Mouse (Mus musculus) thymus, postnatal 0 days (tissue): Measurements from ENCODE around the gene Cyth1. TPM values are rescaled to one million over a fixed set of nuclear protein-coding genes. Genes with fewer than 3 reads are reported as not detected.

Experiments
- DNase-seq: peaks from one replicate; pipeline ENCODE4 v3.0.0-alpha.2; 2015; ENCODE audit warnings: low spot score
- polyA plus RNA-seq: library from polyadenylated mRNA; unstranded; fragments of >200 nt; fragmentation: Nextera tagmentation; extraction: Ambion mirVana; gene quantifications from 2 replicates; pipeline ENCODE4 v1.2.1, GENCODE M21; 2015

Cyth1 gene
- polyA plus RNA-seq, 1 experiment from 2014 or later: 46.1 TPM

DNA sequence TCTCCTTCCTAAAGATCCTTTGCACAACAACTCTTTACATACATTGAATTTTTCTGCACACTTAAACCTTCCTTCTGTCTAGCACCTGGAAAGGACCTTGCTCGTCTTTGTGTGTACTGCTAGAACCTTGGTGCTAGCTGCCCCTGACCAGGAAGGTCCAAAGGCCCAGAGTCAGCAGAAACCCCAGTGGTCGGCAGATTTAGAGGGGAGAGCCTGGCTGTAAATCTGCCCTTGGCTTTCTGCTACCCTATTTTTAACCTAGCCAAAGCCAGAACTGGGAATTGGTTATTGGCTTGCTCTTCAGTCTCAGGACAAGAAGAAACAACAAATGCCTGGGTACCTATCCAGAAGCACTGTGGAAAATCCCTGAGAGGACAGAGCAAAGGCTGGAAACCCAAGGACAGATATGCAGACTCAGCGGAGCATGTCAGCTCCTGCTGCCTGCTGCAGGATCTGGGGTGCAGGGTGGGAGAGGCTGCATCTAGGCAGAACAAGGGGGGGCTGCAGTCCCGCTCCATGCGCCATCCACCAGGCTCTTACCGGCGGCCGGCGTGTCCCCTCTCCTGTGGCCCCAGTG is 46.5 kb downstream of the Cyth1 start:
- no peak for DNase-seq

DNA sequence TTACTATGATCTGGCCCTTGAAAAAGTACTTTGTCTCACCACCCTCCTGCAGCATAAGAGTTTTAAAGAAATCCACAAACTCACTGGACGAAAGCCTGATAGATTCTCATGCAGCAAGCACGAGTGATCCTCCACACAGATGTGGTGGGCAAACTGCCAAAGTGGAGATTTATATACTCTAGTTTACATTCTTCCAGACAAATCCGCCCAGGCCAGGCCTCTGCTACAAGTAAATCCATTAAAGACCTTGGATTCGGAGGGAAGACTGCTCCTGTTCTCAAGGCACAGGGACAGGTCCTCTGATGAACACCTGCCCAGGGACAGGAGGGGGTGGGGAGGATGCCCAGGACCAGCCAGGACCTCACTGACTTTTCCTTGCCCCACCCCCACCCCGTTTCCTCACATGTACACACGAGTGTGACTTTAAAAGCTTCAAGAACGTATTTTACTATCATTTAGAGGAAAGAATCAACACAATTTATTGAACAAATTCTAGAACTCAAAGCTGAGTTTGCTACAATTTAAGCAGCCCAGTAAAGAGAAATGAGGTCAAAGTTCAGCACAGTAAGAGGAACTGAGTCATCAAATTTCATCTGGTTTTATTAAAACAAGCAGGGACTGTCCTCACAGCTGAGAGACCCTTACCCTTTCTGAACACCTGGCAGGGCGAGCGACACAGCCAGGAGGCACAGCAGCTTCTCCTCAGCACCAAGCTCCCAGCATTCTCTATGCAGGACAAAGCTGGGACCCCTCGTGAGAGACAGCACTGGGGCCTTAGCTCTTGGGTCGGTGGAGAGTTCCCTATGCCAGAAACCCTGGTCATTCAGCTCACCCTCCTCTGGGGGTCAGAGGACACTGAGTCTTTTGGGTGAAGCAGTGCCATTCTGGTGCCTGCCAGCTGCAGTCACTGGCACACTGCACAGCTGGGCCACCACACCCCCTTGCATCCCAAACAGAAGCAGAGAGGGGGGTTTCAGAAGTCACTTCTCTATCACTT is 47.3 kb downstream of the Cyth1 start:
- no peak for DNase-seq

DNA sequence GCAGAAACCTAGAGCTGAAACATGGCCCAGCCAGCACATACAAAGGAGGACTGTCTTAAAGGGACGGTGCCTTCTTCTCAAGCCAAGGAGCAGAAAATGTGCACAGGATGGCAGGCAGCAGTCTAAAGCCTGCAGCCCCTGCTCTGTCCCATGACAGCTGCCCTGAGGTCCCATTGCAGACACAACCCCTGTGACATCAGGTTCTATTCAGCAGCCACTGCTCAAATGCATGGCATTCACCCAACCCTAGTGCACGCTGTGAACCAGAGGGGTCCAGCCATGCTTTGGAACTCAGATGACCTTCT is 50.1 kb downstream of the Cyth1 start:
- DNase-seq: no peak

DNA sequence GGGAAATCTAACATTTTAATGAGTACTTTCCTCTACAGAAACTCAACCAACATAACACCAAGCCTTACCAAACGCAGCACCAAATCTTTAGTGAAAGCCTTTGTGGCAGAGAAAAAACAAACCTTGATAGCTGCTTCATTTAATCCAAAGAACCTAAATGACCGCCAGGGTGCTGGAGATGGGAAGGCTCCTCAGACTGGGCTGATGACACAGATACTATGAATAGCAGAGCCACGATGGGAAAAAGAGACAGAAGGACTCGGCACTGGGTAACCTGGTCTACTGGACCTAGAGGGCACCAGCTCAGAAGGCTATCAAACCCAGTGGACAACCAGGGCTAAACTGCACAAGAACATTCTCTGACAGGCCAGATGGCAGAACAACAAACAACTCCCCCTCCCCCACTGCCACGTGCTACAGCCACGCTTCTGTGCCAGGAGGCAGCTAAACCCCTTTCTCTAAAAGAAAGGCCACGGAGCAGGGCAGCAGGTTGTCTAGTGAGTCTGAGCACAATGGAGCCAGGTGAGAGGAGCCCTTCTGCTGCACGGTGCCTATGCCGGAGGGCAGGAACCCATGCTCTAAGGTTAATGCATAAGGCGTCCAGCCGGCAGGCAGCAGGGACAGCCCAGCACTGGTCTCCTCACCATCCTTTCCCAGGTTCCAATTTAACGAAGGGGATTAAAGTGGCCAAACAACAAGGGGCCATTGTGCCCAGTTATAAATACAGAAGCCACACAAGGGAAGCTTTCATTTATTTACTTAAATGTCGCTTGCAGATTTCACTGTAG is 50.7 kb downstream of the Cyth1 start:
- no peak for DNase-seq

DNA sequence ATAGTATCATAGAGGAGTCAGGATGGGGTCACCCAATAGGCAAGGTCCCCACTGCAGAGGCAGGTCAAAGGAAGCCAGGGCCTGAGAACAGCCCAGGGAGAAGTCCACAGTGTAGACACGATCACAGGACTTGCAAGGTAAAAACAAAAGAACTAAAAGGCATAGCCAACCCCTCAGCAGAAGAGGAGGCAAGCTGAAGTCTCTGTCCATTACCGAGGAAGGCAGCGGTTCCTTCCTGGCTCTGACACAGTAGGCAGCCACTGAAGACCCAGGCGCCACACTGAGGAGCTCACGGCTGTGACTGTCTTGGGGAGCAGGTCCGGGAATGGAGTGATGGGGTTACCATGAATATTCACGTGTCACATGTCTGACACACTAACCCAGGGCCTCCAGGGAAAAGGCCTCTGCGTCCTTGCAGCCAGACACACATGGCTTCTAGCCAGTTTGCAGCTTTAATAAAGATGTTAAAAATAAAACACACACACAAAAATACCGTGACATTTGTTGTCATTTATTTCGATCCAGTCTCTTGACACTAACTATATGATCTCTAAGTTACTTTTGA is 51.5 kb downstream of the Cyth1 start:
- no peak for DNase-seq

DNA sequence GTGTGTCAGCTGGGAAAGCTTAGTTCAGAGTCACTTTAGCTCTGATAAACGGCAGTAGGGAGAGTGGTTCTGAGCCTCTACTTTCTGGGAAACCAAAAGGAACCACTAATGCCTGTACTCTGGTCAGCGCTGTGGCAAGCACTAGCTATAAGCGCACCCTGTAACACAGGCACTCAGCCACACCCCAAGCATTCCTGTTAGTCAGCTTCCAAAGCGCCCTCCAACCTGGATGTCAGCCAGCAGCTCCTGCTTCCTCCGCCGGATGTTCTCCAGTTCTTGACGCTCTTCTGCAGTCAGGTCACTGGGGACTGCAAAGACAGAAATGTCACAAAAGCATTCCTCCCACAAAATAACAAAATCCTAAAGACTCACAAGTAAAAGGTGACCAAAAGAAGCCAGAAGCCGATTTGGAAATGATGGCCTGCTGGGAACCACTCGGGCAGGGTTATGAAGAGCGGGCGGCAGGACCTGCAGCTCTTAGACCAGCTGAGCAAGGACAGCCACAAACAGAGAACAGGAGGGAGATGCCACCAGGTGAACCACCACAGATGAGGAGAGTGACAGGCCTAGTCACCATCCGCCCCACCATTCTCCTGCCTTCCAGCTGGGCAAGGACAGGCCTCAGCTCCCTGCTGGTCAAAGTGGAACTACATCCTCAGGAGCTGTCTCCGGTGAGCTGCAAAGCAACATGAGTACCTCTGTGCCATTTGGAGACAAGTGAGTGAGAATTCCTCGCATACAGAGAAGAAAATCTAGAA is 54.8 kb downstream of the Cyth1 start:
- DNase-seq: no peak

DNA sequence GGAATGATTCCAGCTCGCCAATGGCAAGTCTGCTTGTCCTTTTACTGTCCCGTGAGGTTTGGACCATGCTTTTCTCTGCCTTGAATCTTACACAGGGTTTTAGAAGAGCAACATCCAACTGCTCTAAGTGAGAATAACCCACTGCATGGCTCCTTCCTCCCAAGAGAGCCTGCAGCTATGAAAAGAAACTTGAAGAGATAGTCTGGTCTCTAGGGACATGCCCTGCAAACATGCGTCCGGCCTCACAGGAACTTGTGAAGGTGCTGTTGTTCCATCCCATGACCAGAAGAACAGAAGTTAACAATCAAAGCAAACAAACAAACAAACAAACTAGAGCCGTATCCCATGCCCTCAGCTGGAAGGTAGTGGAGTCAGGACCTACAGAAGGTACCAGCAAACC is 55.4 kb downstream of the Cyth1 start:
- DNase-seq: no peak

DNA sequence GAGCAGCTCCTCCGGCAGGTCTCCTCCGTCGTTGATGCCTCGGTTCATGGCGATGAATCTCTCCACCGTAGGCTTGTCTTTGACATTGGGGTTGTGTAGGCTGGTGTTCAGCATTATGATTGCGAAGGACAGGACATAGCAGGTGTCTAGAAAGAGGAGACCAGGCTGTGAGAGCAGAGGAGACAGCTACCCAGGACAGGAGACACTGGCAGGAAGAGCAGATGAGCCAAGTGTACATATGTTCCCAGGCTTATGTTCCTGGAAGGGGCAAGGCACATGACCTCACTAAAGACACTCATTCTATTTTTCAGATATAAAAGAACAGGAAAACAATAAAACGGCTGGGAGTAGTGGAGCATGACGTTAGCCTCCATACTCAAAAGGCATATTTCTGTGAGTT is 65.6 kb downstream of the Cyth1 start:
- DNase-seq: no peak

DNA sequence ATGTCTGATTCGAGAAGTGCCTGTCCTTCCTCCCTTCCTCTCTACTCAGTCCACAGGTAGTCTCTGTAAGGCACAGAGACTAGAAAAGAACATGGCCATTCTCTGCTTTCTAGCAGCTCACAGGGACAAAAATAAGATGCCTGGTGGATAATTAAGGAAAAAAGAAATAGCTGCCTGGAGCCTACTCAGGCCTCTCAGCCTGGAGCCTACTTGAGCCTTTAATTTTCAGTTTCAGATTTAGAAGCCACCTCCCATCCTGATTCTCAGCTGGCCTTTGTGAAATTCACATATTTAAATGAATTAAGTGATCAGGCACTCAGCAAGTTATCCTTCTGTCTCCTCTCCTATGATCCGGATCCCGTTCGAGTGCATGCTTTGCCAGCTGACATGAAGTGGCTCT is 66.0 kb downstream of the Cyth1 start:
- no peak for DNase-seq

DNA sequence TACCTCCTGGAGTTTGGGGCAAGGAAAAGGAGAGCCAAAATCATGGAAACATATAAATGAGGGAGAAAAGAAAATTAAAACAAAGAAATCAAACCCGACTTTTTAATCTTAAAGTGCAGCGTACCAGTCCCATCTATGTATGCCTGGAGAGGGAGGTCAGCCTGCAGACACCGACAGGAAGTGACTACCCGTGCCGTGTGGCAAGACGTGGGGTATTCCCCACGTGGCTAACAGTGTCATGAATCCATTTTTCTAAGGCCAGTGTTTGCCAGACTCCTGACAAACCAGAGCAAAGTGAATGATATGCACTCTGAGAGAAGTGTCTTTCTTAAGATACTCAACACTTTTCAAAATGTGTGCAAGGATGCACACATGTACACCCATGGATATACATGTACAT is 68.2 kb downstream of the Cyth1 start:
- DNase-seq: no peak

DNA sequence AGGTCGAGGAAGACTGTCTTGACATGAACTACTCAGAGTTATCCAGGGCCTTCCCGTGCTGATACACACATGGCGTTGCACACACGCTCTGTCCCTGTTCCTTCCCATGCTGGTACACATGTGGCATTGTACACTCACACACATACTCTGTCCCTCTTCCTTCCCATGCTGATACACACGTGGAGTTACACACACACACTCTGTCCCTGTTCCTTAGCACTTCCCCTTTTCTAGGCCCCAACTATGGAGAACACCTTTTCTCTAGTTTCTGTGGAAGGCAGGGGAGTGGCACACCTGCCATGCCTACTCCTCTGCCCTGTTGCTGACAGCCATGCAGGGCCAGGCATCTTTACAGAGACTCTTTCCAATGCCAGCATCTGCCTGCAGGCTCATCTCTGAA is 70.2 kb downstream of the Cyth1 start:
- no peak for DNase-seq

DNA sequence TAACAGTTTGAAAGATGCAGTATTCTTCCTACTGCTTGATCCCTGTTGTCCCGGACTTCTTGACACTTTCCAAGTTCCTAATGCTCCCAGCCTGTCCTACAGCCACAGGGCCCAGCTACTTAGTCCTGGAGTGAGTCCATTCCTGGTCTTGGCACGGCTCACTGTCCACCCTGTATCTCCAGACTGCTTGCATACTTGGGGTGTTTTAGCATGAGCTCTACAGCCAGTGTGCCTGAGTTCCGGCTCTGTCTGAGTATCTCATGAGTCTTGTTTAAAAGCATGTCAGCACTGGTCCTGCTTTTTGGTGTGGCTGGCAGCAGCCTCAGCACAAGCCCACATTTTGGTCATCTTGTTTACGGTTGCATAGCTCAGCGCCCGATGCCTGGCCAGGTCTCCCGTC is 73.6 kb downstream of the Cyth1 start:
- DNase-seq: no peak

DNA sequence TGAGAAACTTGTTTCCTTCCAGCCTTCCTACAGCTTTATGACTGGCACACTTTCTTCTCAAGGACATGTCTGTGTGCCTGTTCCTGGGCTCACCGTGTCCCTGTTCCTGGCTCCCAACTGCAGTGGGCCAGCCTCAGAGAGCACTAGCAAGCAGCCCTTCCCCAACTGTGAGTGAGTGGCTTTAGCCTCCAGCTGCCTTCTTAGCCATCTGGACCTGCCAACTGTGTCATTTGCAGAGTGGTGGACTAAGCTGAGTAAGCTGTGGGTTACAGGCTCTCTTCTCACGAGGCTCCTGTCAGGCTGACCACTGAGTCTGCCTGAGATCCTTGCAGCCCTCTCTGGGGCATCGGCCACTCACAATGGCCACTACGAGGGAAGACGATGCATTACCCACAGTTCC is 75.6 kb downstream of the Cyth1 start:
- DNase-seq: no peak

DNA sequence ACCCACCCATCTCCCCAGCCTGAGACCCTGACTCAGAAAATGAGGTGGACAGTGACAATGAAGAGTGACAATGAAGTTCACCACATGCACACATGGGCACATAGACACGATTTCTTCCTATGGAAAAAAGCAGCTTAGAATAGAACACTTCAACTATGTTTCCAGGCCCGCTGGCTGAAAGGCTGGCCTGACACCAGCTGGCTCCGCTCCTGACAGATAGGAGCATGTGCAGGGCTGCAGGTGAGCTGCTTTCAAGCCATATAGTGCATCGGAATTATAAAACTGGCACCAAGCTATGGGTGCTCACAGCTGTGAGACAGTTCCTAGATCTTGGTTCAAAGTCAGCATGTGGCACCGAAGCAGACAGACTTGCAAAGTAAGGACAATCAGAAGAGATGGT is 78.1 kb downstream of the Cyth1 start:
- no peak for DNase-seq

DNA sequence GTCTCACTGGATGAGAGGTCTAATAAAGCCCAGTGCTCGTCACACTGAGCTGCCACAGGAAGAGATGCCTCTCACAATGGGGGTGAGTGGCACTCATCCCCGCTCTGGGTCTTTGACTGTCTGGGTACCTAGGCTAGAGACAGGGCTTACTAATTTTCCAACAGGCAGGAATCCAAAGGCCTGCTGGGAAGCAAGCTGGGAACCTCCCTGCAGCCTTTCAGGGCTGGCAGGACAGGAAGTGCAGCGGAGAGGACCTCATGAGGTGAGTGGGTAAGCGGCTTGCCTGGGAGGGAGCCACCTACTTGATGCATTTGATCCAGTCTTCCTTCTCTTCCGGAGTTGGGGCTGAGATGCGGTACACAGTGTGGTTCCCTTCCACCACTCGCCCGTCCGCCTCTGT is 79.7 kb downstream of the Cyth1 start:
- DNase-seq: no peak

DNA sequence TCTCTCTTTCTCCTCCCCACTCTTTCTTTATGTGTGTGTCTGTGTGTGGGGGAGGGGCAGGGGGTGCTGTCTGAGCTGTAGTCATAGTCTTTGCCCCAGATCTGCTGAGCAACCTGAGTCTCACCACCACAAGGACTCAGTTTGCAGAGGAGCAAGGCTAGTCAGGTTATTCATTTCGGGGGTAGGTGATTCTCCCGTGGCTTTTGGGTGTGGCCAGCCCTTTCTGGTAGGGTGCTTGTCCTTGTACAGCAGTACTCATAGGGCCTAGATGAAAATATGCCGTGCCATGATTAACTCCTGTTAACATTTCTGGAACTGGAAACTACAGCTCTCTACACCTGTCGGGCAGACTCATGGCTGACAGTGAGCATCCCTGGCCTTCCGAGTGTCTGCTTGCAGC is 81.8 kb downstream of the Cyth1 start:
- DNase-seq: no peak

DNA sequence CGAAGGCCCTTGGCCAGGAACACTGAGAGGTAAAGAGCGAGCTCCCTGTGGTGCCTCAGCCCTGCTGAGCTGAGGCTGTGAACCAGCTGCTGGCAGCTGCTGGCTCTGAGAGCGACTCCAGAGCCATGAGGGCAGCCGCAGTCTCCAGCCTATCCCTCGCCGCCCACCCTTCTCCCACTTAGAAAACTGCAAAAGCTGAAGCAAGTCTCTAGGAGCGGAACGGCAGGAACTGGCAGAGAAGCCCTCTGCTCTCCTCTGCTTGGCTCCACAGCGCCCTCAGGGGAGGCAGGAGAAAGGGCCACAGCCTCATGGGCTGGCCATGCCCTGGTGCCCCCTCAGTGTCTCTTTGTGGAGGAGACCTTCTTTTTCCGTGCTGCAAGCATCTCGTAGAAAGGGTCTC is 82.7 kb downstream of the Cyth1 start:
- DNase-seq: no peak

DNA sequence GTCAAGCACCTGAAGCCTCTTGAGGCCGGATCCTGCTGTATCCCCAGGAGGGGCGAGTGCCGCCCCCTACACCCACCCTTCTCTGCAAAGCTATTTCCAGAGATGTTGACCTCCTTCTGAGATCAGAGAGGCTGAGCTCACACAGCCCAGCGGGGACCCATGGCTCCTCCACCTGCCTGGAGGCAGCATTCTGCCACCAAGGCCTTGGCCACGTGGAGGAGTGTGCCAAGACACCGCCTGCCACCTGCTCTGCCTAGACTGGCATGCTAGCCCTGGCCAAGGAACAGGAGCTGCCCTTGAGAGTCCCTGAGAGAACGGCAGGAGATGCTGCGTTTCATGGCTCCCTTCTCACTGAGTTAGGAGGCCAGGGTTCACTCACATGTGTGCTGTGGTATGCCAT is 83.8 kb downstream of the Cyth1 start:
- DNase-seq: no peak

DNA sequence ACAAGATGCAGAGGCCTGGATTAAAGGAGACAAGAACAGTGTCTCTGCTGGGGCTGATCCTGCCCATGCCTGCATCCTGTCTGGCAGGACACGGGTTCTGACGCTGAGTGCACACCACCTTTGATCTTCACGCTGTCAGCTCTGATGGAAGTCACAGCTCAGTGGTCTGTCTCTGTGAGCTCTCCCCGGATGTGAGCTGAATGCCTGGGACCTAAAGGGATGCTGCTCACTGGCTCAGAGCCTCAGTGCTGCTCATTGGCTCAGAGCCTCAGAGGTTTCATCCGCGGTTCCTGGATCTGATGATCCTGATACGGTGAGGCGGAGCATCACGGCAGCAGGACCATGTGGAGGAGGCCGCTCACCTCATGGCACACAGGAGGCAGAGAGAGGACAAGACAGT is 86.1 kb downstream of the Cyth1 start:
- no peak for DNase-seq

DNA sequence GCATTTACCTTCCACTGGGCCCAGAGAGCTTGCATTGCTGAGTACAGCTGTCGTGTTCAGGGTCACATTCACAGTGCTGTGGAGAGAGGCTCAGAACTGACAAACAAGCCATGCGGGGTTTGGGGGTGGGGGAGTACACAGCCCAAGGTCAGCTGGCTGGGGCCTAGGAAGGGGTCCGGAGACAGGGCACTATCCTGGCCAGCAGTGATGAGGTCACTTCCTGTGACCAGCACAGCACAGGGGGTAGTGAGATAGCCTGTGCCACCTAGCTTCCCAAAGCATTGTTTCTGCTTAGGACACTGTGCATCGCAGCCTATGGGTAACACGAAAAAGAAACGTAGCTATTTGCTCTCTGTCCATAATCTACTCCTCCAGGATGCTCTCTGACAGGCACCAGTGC is 87.2 kb downstream of the Cyth1 start:
- no peak for DNase-seq

DNA sequence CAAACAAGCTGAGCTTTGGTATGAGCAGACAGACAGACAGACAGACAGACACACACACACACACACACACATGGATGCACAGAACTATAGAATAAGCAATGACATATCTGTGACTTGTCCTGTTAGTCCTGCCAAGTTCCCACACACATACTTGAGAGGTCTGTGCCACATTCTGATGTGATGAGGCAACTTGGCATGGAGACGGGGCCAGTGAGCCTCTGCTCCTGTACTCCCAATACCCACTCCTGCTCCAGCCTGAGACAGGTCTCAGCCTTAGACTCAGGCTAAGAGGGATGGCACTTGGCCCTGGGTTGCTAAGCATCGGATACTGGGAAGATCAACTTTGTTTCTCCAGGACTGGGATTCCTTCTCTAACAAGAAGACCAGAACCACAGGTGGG is 87.6 kb downstream of the Cyth1 start:
- DNase-seq: no peak
